Mouse (Mus musculus) megakaryocyte-erythroid progenitor cell, adult 5 weeks (primary cell): ENCODE data around the gene Rilp. TPM values are rescaled to one million over a fixed set of nuclear protein-coding genes. Genes with fewer than 3 reads are reported as not detected.

ENCODE experiments used
- polyA plus RNA-seq: library from polyadenylated mRNA; stranded (reverse); fragments of >175 nt; gene quantifications from 2 replicates; pipeline ENCODE4 v1.2.3, GENCODE M21; 2012

The Rilp gene
- 1.1 and 1.7 TPM in 2 replicates for polyA plus RNA-seq

DNA sequence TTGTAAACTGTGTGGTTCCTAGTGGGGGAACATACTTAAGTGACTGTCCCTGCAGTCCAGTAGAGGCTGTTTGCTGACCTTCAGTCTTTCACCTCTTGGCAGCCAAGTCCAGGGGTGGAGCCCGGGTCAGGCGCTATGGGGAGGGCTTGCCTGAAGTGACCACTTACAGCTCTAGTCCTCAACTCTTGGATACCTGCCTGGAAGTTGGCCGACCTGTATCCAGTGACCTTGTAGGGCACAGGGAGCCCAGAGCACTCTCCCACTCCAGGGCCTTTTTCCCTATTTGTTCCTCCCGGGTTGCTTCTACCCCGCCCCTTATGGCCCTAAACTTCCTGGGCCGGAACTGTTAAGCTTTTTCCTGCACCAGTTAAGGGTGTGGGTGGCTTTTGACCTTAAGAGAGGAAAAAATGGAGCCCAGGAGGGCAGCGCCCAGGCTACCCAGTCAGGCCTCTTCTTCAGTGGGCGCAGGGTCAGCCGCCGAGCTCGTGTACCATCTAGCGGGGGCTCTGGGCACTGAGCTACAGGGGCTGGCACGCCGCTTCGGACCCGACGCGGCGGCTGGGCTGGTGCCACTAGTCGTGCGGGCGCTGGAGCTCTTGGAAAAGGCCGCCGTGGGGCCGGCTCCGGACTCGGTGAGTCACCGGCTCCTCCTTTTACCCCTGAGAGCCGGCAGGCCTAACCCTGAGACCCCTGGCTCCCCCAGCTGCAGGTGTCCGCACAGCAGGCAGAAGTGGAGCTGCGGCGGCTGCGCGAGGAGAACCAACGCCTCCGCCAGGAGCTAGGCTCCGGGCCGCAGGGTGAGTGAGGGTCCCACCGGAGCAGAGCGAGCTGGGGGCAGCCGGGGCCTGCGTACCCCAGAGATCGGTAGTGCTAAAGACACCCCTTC lies at the start of gene Rilp:
Gene Rilp, plus strand, starts transcription at position 354 of the 886 bp plus-strand sequence.

DNA sequence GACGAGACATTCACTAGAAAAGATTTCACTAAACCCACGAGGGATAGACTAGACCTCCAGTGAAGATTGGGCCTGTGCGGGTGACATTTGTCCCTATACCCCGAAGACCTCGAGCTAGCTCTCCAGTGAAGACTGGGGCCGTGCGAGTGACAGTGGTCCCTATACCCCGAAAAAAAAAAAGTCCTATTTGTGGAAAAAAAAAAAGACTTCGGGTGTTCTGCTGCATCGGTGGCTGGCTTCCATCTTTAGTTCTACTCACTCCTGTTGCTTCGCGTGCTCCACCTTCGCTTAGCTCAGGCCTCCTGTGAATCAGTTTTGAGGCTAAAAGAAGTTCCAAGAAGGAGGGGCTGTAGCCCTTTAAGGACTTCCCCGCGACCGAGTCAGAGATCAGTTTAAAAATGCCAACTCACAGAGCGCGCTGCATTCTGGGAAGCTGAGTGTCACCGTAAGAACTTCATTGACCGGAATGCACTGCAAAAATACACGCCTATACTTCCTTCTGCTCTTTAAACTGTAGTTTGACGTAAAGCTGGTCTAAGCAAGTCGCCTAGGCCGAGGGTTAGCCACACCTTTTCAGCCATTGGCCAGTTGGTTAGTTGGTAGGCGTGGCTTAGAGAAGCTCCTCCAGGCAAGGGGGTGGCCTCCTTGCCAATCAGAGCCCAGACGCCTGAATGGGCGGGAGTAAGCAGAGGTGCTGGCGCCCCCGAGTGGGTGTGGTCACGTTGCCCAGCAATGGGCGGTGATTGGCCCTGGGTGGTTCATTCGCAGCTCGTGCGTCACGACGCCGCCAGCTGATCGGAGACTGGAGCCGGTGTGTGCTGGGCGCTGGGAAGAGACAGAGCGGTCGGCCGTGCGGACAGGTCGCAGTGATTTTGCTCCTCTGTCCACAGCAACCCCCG lies 48.8 kb upstream of the Rilp start, which contains the start of gene Tlcd2:
Gene Tlcd2, plus strand, starts transcription at position 872 of the 899 bp plus-strand sequence.

DNA sequence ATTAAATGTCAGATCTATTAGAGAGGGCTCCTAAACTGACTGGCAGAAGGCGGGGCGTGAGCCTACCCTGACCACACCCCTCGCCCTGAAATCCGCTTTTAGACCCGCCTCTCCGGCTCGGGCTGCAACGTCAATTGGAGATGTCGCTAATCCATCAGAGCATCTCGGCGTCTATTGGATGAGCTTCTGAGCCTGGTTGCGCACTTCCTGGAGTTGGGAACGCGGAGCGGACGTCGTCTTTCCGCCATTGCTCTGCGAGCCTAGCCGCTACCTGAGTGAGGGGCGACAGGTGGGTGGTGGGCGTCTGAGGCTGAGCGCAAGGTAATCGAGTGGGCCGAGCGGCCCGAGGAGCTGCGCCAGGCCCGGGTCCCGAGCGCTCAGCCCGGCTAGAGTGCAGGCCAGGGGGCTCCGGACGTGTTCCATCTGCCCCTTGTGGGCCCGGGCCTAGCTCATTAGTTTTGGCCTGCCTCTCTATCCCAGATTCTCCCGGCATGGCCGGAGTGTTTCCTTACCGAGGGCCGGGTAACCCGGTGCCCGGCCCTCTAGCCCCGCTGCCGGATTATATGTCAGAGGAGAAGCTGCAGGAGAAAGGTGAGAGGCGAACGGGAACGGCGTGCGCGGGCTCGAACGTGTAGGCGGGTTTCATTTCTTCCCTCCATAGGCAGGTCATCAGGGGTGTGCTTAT lies 23.2 kb upstream of the Rilp start, which contains the start of gene Prpf8:
Gene Prpf8, plus strand, starts transcription at position 216 of the 685 bp plus-strand sequence.

DNA sequence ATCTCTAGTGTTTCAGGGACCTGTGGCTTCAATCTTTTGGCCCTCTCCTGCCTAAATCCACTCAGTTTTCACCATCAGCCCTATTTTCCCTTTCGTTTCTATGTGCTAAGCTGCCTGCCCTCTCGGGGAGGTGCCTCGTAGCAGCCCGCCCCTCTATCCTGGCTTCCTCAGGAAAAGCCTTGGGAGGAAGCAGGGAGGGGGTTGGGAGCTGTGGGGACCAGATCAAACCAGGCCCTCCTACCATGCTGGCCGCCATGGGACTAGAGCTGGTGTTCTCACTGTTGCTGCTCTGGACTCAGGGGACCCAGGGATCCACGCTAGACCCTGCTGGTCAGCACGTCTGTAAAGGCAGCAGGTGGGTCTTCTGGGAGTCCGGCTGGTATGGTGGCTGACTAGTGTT lies 3.4 kb downstream of the Rilp start, which contains the start of gene Scarf1:
Gene Scarf1, plus strand, starts transcription at position 205 of the 400 bp plus-strand sequence.

DNA sequence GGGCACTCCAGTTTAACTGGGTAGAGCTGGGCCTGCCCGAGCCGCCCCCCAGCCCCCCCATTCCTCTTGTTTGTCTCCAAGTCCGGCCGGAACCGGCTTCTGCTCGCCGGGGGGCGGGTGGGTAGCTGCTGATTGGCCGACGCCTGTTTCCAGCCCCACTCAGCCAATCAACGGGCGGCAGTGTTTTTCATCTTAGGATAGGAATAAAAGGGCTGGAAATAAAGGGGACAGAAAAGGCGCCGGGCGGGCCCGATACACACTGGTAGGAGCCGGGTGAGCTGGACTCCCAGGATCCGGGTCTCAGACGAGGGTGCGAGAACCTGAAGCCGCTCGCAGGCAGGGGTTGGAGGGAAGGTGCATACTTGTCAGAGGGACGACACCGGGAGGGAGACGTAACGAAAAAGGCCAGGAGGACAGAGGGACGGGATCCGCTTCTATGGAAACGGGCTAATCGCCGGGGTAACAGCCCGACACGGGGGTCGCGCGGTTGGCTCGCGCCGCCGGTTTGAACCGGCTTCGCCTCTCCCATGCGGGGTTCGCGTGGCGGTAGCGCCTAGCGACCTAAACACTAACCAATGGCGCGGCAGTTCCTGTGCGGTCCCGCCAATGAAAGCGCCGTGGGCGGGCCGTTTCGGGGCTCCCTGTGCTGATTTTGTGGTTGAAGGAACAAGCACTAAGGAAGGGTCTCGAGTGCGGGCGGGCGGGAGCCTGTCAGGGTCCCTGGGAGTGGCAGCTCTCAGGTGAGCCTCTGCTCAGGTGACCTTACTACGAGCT lies 21.8 kb downstream of the Rilp start, which contains the start of gene Slc43a2:
Gene Slc43a2, plus strand, starts transcription at position 226 of the 774 bp plus-strand sequence.

Other genes with a start within 250 kb of the Rilp start
- 63.7 and 70.6 TPM in 2 replicates for gene Rpa1, start 161.8 kb upstream of the Rilp start, polyA plus RNA-seq
- gene Smyd4, start 161.7 kb upstream of the Rilp start, polyA plus RNA-seq, result 1.0 and 1.1 TPM in 2 replicates
- gene Serpinf1, start 87.4 kb upstream of the Rilp start, polyA plus RNA-seq, result 70.7 and 77.3 TPM in 2 replicates
- gene Serpinf2, start 70.5 kb upstream of the Rilp start, polyA plus RNA-seq, result 0.15 TPM in 1 of 2 replicates, not detected in the other
- gene Wdr81, start 55.4 kb upstream of the Rilp start, polyA plus RNA-seq, result 19.9 and 22.9 TPM in 2 replicates
- gene Tlcd2, start 48.4 kb upstream of the Rilp start, polyA plus RNA-seq, result 4.8 and 6.5 TPM in 2 replicates
- gene Prpf8, start 23.3 kb upstream of the Rilp start, polyA plus RNA-seq, result 39.6 and 47.9 TPM in 2 replicates
- gene Scarf1, start 3.4 kb downstream of the Rilp start, polyA plus RNA-seq, result 15.1 and 16.1 TPM in 2 replicates
- 11.7 and 18.5 TPM in 2 replicates for gene Slc43a2, start 21.6 kb downstream of the Rilp start, polyA plus RNA-seq
- 50.6 and 61.9 TPM in 2 replicates for gene Pitpna, start 78.0 kb downstream of the Rilp start, polyA plus RNA-seq
- gene Inpp5k, start 120.9 kb downstream of the Rilp start, polyA plus RNA-seq, result 51.1 and 62.5 TPM in 2 replicates
- gene Myo1c, start 140.4 kb downstream of the Rilp start, polyA plus RNA-seq, result 20.9 and 22.6 TPM in 2 replicates
- 90.4 and 104 TPM in 2 replicates for gene Crk, start 169.2 kb downstream of the Rilp start, polyA plus RNA-seq
- gene Ywhae, start 222.8 kb downstream of the Rilp start, polyA plus RNA-seq, result 432 and 570 TPM in 2 replicates